Mouse (Mus musculus) midbrain, postnatal 0 days (tissue): Measurements from ENCODE around the gene Bmper. TPM values are rescaled to one million over a fixed set of nuclear protein-coding genes. Genes with fewer than 3 reads are reported as not detected.

Source experiments
- ATAC-seq: fragments of 200-750 bp; cut with Nextera tagmentation; 2 replicates; pipeline ENCODE4 v1.8.0; 2017; ENCODE audit warnings: moderate number of reproducible peaks, mild to moderate bottlenecking, moderate TSS enrichment, moderate library complexity; ENCODE audit not compliant: low FRiP score
- DNase-seq: peaks from one replicate; pipeline ENCODE4 v3.0.0-alpha.2; 2015; ENCODE audit warnings: low spot score
- H3K27ac ChIP-seq: fragments of 300-500 bp; sonication (generic); 2 replicates; pipeline ENCODE4 v1.5.1; 2014; ENCODE audit warnings: low read depth, mild to moderate bottlenecking, low read length, mixed read lengths
- H3K27me3 ChIP-seq: fragments of 300-500 bp; sonication (generic); 2 replicates; pipeline ENCODE4 v1.6.1; 2014; ENCODE audit warnings: low read length, control low read depth, mixed read lengths; ENCODE audit not compliant: insufficient read depth
- H3K36me3 ChIP-seq: fragments of 300-500 bp; sonication (generic); 2 replicates; pipeline ENCODE4 v1.6.1; 2014; ENCODE audit warnings: low read length, control low read depth, mixed read lengths; ENCODE audit not compliant: insufficient read depth
- H3K4me1 ChIP-seq: fragments of 300-500 bp; sonication (generic); 2 replicates; pipeline ENCODE4 v1.6.1; 2014; ENCODE audit warnings: mild to moderate bottlenecking, control low read depth, antibody characterized with exemption, low read length, mixed read lengths; ENCODE audit not compliant: insufficient read depth
- H3K4me2 ChIP-seq: fragments of 300-500 bp; sonication (generic); 2 replicates; pipeline ENCODE4 v1.6.1; 2014; ENCODE audit warnings: low read depth, mild to moderate bottlenecking, low read length, mixed read lengths; ENCODE audit not compliant: poor library complexity, severe bottlenecking
- H3K4me3 ChIP-seq: fragments of 300-500 bp; sonication (generic); 2 replicates; pipeline ENCODE4 v1.5.1; 2014; ENCODE audit warnings: low read depth, mild to moderate bottlenecking, low read length, moderate library complexity
- H3K9ac ChIP-seq: fragments of 300-500 bp; sonication (generic); replicated peaks from 2 replicates; pipeline ENCODE4 v1.6.1; 2014; ENCODE audit warnings: mild to moderate bottlenecking, low read length, moderate library complexity, mixed read lengths; ENCODE audit not compliant: poor library complexity, severe bottlenecking
- H3K9me3 ChIP-seq: fragments of 300-500 bp; sonication (generic); 2 replicates; pipeline ENCODE4 v1.6.1; 2016; ENCODE audit warnings: low read length, control low read depth
- CTCF ChIP-seq: IDR thresholded peaks from 2 replicates; pipeline ENCODE4 v1.5.1; 2016; ENCODE audit warnings: antibody characterized with exemption, mild to moderate bottlenecking
- WGBS: fragments of 180-500 bp; shearing (Covaris S2); extraction: QIAGEN DNeasy Blood & Tissue Kit; methylation state at CpG from one replicate; pipeline ENCODE4 v1.1.7; 2014; 5-methylcytosine and 5-hydroxymethylcytosine counted together
- polyA plus RNA-seq: library from polyadenylated mRNA; unstranded; fragments of >200 nt; fragmentation: Nextera tagmentation; extraction: Ambion mirVana; gene quantifications from 2 replicates; pipeline ENCODE4 v1.2.1, GENCODE M21; 2015
- total RNA-seq: library from RNA; depleted of rRNA; stranded (reverse); fragments of >200 nt; gene quantifications from 2 replicates; pipeline ENCODE4 v1.2.3, GENCODE M21; 2014; rRNA removed

The Bmper gene
- total RNA-seq (9.2 and 11.1 TPM in 2 replicates), polyA plus RNA-seq (6.3 and 7.3 TPM in 2 replicates)

GRCm38 (mm10) chr9:23222841-23223548 lies at the start of gene Bmper:
Gene Bmper (plus strand): TSS chr9:23223076.
- Histone ChIP-seq H3K4me2 (peak within 1 kb of the TSS; percentile 94), H3K4me3 (peak within 1 kb of the TSS; percentile 77), H3K36me3 (no peaks in the 10 kb centered on the region), H3K4me1 (peaks cover 5% of the 10 kb centered on the region; the same call in 1 of the 2 replicates), H3K27me3 (0 out of 2 replicates have a peak, but pooled peaks cover 3% of the 10 kb centered on the region), H3K9ac (peak within 1 kb of the TSS; percentile 77), H3K27ac (peak within 1 kb of the TSS; percentile 80), H3K9me3 (no peaks in the 10 kb centered on the region)
- under 1% methylated on average over 42 of the region's 86 CpGs for WGBS
- ATAC-seq (peak; percentile 86), DNase-seq (peak; percentile 69)
- no peak for TF ChIP-seq CTCF

- WGBS: 75% methylated on average over 4 of the region's 4 CpGs
- H3K9ac ChIP-seq: no peak overlapping the region
- no peak overlapping the region for H3K4me2 ChIP-seq
- no peak overlapping the region for H3K4me3 ChIP-seq
- H3K27me3 ChIP-seq: no peaks in the 10 kb centered on the region
- H3K4me1 ChIP-seq: no peaks in the 10 kb centered on the region
- H3K9me3 ChIP-seq: no peaks in the 10 kb centered on the region
- H3K36me3 ChIP-seq: no peaks in the 10 kb centered on the region
- TF ChIP-seq CTCF: no peak
- ATAC-seq (no peak), DNase-seq (peak; percentile 24)
- H3K27ac ChIP-seq: no peak overlapping the region
These were observed 45.4 kb upstream of the Bmper start for GRCm38 (mm10) chr9:23177476-23177875.

GRCm38 (mm10) chr9:23187181-23187580 lies 35.7 kb upstream of the Bmper start:
- DNase-seq (no peak), ATAC-seq (no peak)
- Histone ChIP-seq H3K36me3 (no peaks in the 10 kb centered on the region), H3K4me3 (no peak overlapping the region), H3K27me3 (no peaks in the 10 kb centered on the region), H3K4me2 (no peak overlapping the region), H3K9ac (no peak overlapping the region), H3K9me3 (no peaks in the 10 kb centered on the region), H3K27ac (no peak overlapping the region), H3K4me1 (no peaks in the 10 kb centered on the region)
- TF ChIP-seq CTCF: no peak
- 87% methylated on average over 4 of the region's 4 CpGs for WGBS

GRCm38 (mm10) chr9:23188136-23188535 lies 34.7 kb upstream of the Bmper start:
- Histone ChIP-seq H3K4me2 (no peak overlapping the region), H3K9me3 (no peaks in the 10 kb centered on the region), H3K9ac (no peak overlapping the region), H3K27ac (no peak overlapping the region), H3K27me3 (no peaks in the 10 kb centered on the region), H3K36me3 (no peaks in the 10 kb centered on the region), H3K4me1 (no peaks in the 10 kb centered on the region), H3K4me3 (no peak overlapping the region)
- 67% methylated on average over 4 of the region's 4 CpGs for WGBS
- ATAC-seq (no peak), DNase-seq (no peak)
- TF ChIP-seq CTCF: no peak

- no peak for ATAC-seq
- H3K9ac ChIP-seq: no peak overlapping the region
- no peaks in the 10 kb centered on the region for H3K36me3 ChIP-seq
- H3K4me2 ChIP-seq: no peak overlapping the region
- WGBS: 81% methylated on average over 1 of the region's 1 CpGs
- no peak for DNase-seq
- H3K27me3 ChIP-seq: no peaks in the 10 kb centered on the region
- TF ChIP-seq CTCF: no peak
- no peak overlapping the region for H3K27ac ChIP-seq
- H3K4me1 ChIP-seq: no peaks in the 10 kb centered on the region
- no peaks in the 10 kb centered on the region for H3K9me3 ChIP-seq
- no peak overlapping the region for H3K4me3 ChIP-seq
These were observed 31.9 kb upstream of the Bmper start for GRCm38 (mm10) chr9:23190950-23191349.

GRCm38 (mm10) chr9:23191431-23191830 lies 31.4 kb upstream of the Bmper start:
- H3K4me3 ChIP-seq: no peak overlapping the region
- H3K27me3 ChIP-seq: no peaks in the 10 kb centered on the region
- no peaks in the 10 kb centered on the region for H3K9me3 ChIP-seq
- TF ChIP-seq CTCF: no peak
- H3K4me1 ChIP-seq: no peaks in the 10 kb centered on the region
- ATAC-seq (no peak), DNase-seq (no peak)
- H3K4me2 ChIP-seq: no peak overlapping the region
- no peak overlapping the region for H3K27ac ChIP-seq
- WGBS: 93% methylated on average over 2 of the region's 2 CpGs
- no peak overlapping the region for H3K9ac ChIP-seq
- no peaks in the 10 kb centered on the region for H3K36me3 ChIP-seq
